ENCODE assay signal across 29 mouse cellular contexts in genomic region chr17:47464248-47464965, GRCm38 (mm10). TPM values are rescaled to one million over a fixed set of nuclear protein-coding genes. Genes with fewer than 3 reads are reported as not detected.
DNase-seq lines count a peak whose midpoint lies in the region; ATAC-seq and TF ChIP-seq lines count a peak whose summit lies in the region.
"Had no signal": no experiment of that assay in that cellular context is flagged by ENCODE, and none has a peak within 500 bp of the region (broad histone marks: within the 10 kb centered on the region; RNA-seq: fewer than 3 reads in every experiment).

No protein-coding gene starts in this region.

- TF ChIP-seq EP300 in liver, embryonic 14.5 days (IDR thresholded peaks at IDR 0.05; ENCODE audit: low read depth) = no peak

- H3K4me2 ChIP-seq in liver, embryonic 14.5 days (ENCODE audit: low read depth) = peak overlapping the region; percentile 15; the same call in 1 of the 2 replicates
- no peak overlapping the region for H3K4me2 ChIP-seq in forebrain, embryonic 11.5 days (ENCODE audit: low read depth, low read length, severe bottlenecking)
- H3K4me2 ChIP-seq: embryonic facial prominence, embryonic 15.5 days; forebrain, embryonic 15.5 days; heart, embryonic 12.5 days; hindbrain, embryonic 12.5 days; limb, embryonic 12.5 days; lung, embryonic 15.5 days; neural tube, embryonic 12.5 days had no signal

- no peak for DNase-seq in heart, embryonic 10.5 days (ENCODE audit: low spot score)
- no peak for DNase-seq in heart, postnatal 4 days
- DNase-seq in liver, adult 2 months (ENCODE audit: extremely low read depth, low read depth, low spot score) = peak; percentile 97
- no peak for DNase-seq in liver
- DNase-seq in liver, embryonic 14.5 days (ENCODE audit: low read depth in 3 of 3, low spot score in 3 of 3) = no peak
- no peak for DNase-seq in forebrain, embryonic 11.5 days (ENCODE audit: low spot score)
- DNase-seq in layer of hippocampus, adult 11-12 months (ENCODE audit: low spot score) = no peak
- DNase-seq in ovary, postnatal 36 days (ENCODE audit: low spot score) = no peak
- DNase-seq: adrenal gland, postnatal 25 days; cerebellum, adult 9-10 months; heart, postnatal 10 days; kidney, postnatal 14 days; lung, postnatal 36 days; midbrain, embryonic 14.5 days; retina, postnatal 1 day; right cerebral cortex, postnatal 25 days; thymus, postnatal 36 days had no signal

- no peak overlapping the region for H3K4me3 ChIP-seq in heart, embryonic 10.5 days
- 0 out of 2 replicates have a peak overlapping the region, but pooled peaks have one; percentile 4 for H3K4me3 ChIP-seq in liver, adult 2 months (ENCODE audit: insufficient read depth, low read depth, low read length)
- no peak overlapping the region for H3K4me3 ChIP-seq in liver, embryonic 14.5 days (ENCODE audit: insufficient read depth in 1 of 2, low read depth in 2 of 2, low read length in 2 of 2)
- no peak overlapping the region for H3K4me3 ChIP-seq in forebrain, embryonic 11.5 days (ENCODE audit: low read depth, low read length)
- H3K4me3 ChIP-seq: embryonic facial prominence, embryonic 15.5 days; forebrain, embryonic 15.5 days; heart, embryonic 12.5 days; hindbrain, embryonic 12.5 days; limb, embryonic 12.5 days; lung, embryonic 15.5 days; megakaryocyte, embryonic 14.5 days; neural tube, embryonic 12.5 days had no signal

- TF ChIP-seq POLR2A in liver, adult 2 months (IDR thresholded peaks at IDR 0.05; ENCODE audit: extremely low read depth, insufficient read depth, low read length) = no peak

- H3K36me3 ChIP-seq in heart, embryonic 10.5 days = peaks cover 10% of the 10 kb centered on the region
- H3K36me3 ChIP-seq in liver, adult 2 months (ENCODE audit: control insufficient read depth, insufficient read depth, low read length) = no peaks in the 10 kb centered on the region
- H3K36me3 ChIP-seq in liver, embryonic 14.5 days (replicated peaks; ENCODE audit: control insufficient read depth, insufficient read depth, low read depth) = no peaks in the 10 kb centered on the region
- H3K36me3 ChIP-seq in forebrain, embryonic 11.5 days (ENCODE audit: control insufficient read depth, insufficient read depth, low read length) = no peaks in the 10 kb centered on the region
- H3K36me3 ChIP-seq: embryonic facial prominence, embryonic 15.5 days; forebrain, embryonic 15.5 days; heart, embryonic 12.5 days; hindbrain, embryonic 12.5 days; limb, embryonic 12.5 days; lung, embryonic 15.5 days; neural tube, embryonic 12.5 days had no signal

- no peaks in the 10 kb centered on the region for H3K9me3 ChIP-seq in heart, embryonic 10.5 days
- no peaks in the 10 kb centered on the region for H3K9me3 ChIP-seq in liver, embryonic 14.5 days (ENCODE audit: control insufficient read depth, low read length)
- H3K9me3 ChIP-seq in forebrain, embryonic 11.5 days (ENCODE audit: control insufficient read depth, low read length) = no peaks in the 10 kb centered on the region; the same call in 1 of the 2 replicates
- H3K9me3 ChIP-seq: embryonic facial prominence, embryonic 15.5 days; forebrain, embryonic 15.5 days; heart, embryonic 12.5 days; hindbrain, embryonic 12.5 days; limb, embryonic 12.5 days; lung, embryonic 15.5 days; neural tube, embryonic 12.5 days had no signal

- peaks cover 19% of the 10 kb centered on the region; the same call in 1 of the 2 replicates for H3K79me2 ChIP-seq in liver, adult 2 months (ENCODE audit: control insufficient read depth, insufficient read depth, low read length)

- H3K27me3 ChIP-seq in heart, embryonic 10.5 days (ENCODE audit: insufficient read depth, poor library complexity, severe bottlenecking) = peaks cover 66% of the 10 kb centered on the region
- H3K27me3 ChIP-seq in liver, adult 2 months (ENCODE audit: control insufficient read depth, insufficient read depth, low read length) = no peaks in the 10 kb centered on the region
- peaks cover 7% of the 10 kb centered on the region for H3K27me3 ChIP-seq in liver, embryonic 14.5 days (ENCODE audit: control insufficient read depth, insufficient read depth, low read length)
- H3K27me3 ChIP-seq in forebrain, embryonic 11.5 days (ENCODE audit: control insufficient read depth, insufficient read depth, low read length) = peaks cover 26% of the 10 kb centered on the region

- ATAC-seq in liver, embryonic 14.5 days (ENCODE audit: insufficient read depth) = peak; percentile 61; the same call in 1 of the 2 replicates
- no peak for ATAC-seq in forebrain, embryonic 11.5 days (replicated peaks; ENCODE audit: low FRiP score)
- ATAC-seq: forebrain, embryonic 15.5 days had no signal

- H3K9ac ChIP-seq in liver, adult 2 months (ENCODE audit: low read depth, low read length) = peak overlapping the region; percentile 68
- H3K9ac ChIP-seq in liver, embryonic 14.5 days (replicated peaks) = no peak overlapping the region
- H3K9ac ChIP-seq in forebrain, embryonic 11.5 days (ENCODE audit: low read length) = no peak overlapping the region
- H3K9ac ChIP-seq: embryonic facial prominence, embryonic 15.5 days; forebrain, embryonic 15.5 days; heart, embryonic 12.5 days; hindbrain, embryonic 12.5 days; limb, embryonic 12.5 days; lung, embryonic 15.5 days; neural tube, embryonic 12.5 days had no signal

- H3K27ac ChIP-seq in heart, embryonic 10.5 days = 0 out of 2 replicates have a peak overlapping the region, but pooled peaks have one; percentile 4
- peak overlapping the region; percentile 98 for H3K27ac ChIP-seq in liver, adult 2 months (replicated peaks; ENCODE audit: insufficient read depth, low read depth, low read length)
- H3K27ac ChIP-seq in liver, embryonic 14.5 days = no peak overlapping the region
- H3K27ac ChIP-seq in forebrain, embryonic 11.5 days (ENCODE audit: low read depth, low read length) = no peak overlapping the region
- H3K27ac ChIP-seq: embryonic facial prominence, embryonic 15.5 days; forebrain, embryonic 15.5 days; hindbrain, embryonic 12.5 days; limb, embryonic 12.5 days; lung, embryonic 15.5 days; neural tube, embryonic 12.5 days had no signal

- WGBS in heart, embryonic 10.5 days = 40% methylated on average over 12 of the region's 12 CpGs
- 17% methylated on average over 12 of the region's 12 CpGs for WGBS in liver, adult 2 months
- WGBS in liver, embryonic 14.5 days (ENCODE audit: insufficient replicate concordance) = 55% methylated on average over 12 of the region's 12 CpGs
- 46% methylated on average over 12 of the region's 12 CpGs for WGBS in forebrain, embryonic 11.5 days

- TF ChIP-seq CTCF in liver, adult 2 months (IDR thresholded peaks at IDR 0.05; ENCODE audit: low read depth, low read length) = no peak
- TF ChIP-seq CTCF in liver, embryonic 14.5 days (IDR thresholded peaks at IDR 0.05; ENCODE audit: low read depth) = no peak

- H3K4me1 ChIP-seq in heart, embryonic 10.5 days = peaks cover 85% of the 10 kb centered on the region
- peaks cover 40% of the 10 kb centered on the region for H3K4me1 ChIP-seq in liver, adult 2 months (ENCODE audit: control insufficient read depth, insufficient read depth, low read length)
- peaks cover 0 to 14% of the 10 kb centered on the region in 2 experiments; a peak in 2 of 4 replicates for H3K4me1 ChIP-seq in liver, embryonic 14.5 days (replicated peaks; ENCODE audit: control insufficient read depth in 2 of 2, insufficient read depth in 2 of 2, low read length in 1 of 2)
- no peaks in the 10 kb centered on the region for H3K4me1 ChIP-seq in forebrain, embryonic 11.5 days (replicated peaks; ENCODE audit: control insufficient read depth, insufficient read depth, low read length)
- H3K4me1 ChIP-seq: forebrain, embryonic 15.5 days had no signal

RNA-seq across cellular contexts. Expression of gene 1700001C19Rik, which starts 27.2 kb away (rescaled TPM):
- 0.63 and 1.3 TPM in 2 replicates for polyA plus RNA-seq in heart, embryonic 10.5 days (2016; fragmentation: Nextera tagmentation; extraction: Ambion mirVana)
- total RNA-seq in heart, postnatal 4 days (2021) = under 1 TPM; 0.32 to 0.45 TPM
- 12.2 and 16.2 TPM in 2 replicates for total RNA-seq in liver, adult 2 months (2014; rRNA removed)
- 11.7 and 12.2 TPM in 2 replicates for polyA plus RNA-seq in liver, adult 2 months (2012; rRNA removed)
- 0.89 and 0.93 TPM in 2 replicates for polyA plus RNA-seq in liver, embryonic 14.5 days (2012; rRNA removed)
- 1.1 and 1.2 TPM in 2 replicates for polyA plus RNA-seq in liver, embryonic 14.5 days (2014; fragmentation: Nextera tagmentation; extraction: Ambion mirVana)
- polyA plus RNA-seq in forebrain, embryonic 11.5 days (2014; fragmentation: Nextera tagmentation; extraction: Ambion mirVana) = 0.40 TPM in 1 of 2 replicates, not detected in the other
- total RNA-seq: adrenal gland, postnatal 25 days; common myeloid progenitor, adult 5-6 weeks; gastrocnemius, adult 8-10 months; heart, postnatal 10 days; left cerebral cortex, postnatal 14 days had no signal
- polyA plus RNA-seq: spleen, adult 2 months had no signal

RNA-seq across cellular contexts. Expression of gene AI661453, which starts 28.0 kb away (rescaled TPM):
- 0.99 and 1.1 TPM in 2 replicates for polyA plus RNA-seq in heart, embryonic 10.5 days (2016; fragmentation: Nextera tagmentation; extraction: Ambion mirVana)
- 1 to 10 TPM; 2.2 to 3.5 TPM for total RNA-seq in heart, postnatal 4 days (2021)
- 2.4 and 6.2 TPM in 2 replicates for total RNA-seq in liver, adult 2 months (2014; rRNA removed)
- polyA plus RNA-seq in liver, adult 2 months (2012; rRNA removed) = 5.7 and 6.3 TPM in 2 replicates
- 0.44 and 0.56 TPM in 2 replicates for polyA plus RNA-seq in liver, embryonic 14.5 days (2012; rRNA removed)
- polyA plus RNA-seq in liver, embryonic 14.5 days (2014; fragmentation: Nextera tagmentation; extraction: Ambion mirVana) = 0.42 and 0.56 TPM in 2 replicates
- 0.27 and 0.31 TPM in 2 replicates for polyA plus RNA-seq in forebrain, embryonic 11.5 days (2014; fragmentation: Nextera tagmentation; extraction: Ambion mirVana)

RNA-seq across cellular contexts. Expression of gene Taf8, which starts 37.7 kb away (rescaled TPM):
- 23.0 and 28.5 TPM in 2 replicates for polyA plus RNA-seq in heart, embryonic 10.5 days (2016; fragmentation: Nextera tagmentation; extraction: Ambion mirVana)
- total RNA-seq in heart, postnatal 4 days (2021) = 10 to 100 TPM; 13.7 to 14.6 TPM
- 8.2 and 8.7 TPM in 2 replicates for total RNA-seq in liver, adult 2 months (2014; rRNA removed)
- polyA plus RNA-seq in liver, adult 2 months (2012; rRNA removed) = 7.8 and 9.6 TPM in 2 replicates
- 13.8 and 15.5 TPM in 2 replicates for polyA plus RNA-seq in liver, embryonic 14.5 days (2012; rRNA removed)
- 10.4 and 11.8 TPM in 2 replicates for polyA plus RNA-seq in liver, embryonic 14.5 days (2014; fragmentation: Nextera tagmentation; extraction: Ambion mirVana)
- 29.6 and 32.2 TPM in 2 replicates for polyA plus RNA-seq in forebrain, embryonic 11.5 days (2014; fragmentation: Nextera tagmentation; extraction: Ambion mirVana)

RNA-seq across cellular contexts. Expression of gene Ccnd3, which starts 40.4 kb away (rescaled TPM):
- polyA plus RNA-seq in heart, embryonic 10.5 days (2016; fragmentation: Nextera tagmentation; extraction: Ambion mirVana) = 552 and 644 TPM in 2 replicates
- total RNA-seq in heart, postnatal 4 days (2021) = 100 to 1,000 TPM; 170 to 175 TPM
- 16.8 and 23.4 TPM in 2 replicates for total RNA-seq in liver, adult 2 months (2014; rRNA removed)
- polyA plus RNA-seq in liver, adult 2 months (2012; rRNA removed) = 39.1 and 41.8 TPM in 2 replicates
- 195 and 227 TPM in 2 replicates for polyA plus RNA-seq in liver, embryonic 14.5 days (2012; rRNA removed)
- polyA plus RNA-seq in liver, embryonic 14.5 days (2014; fragmentation: Nextera tagmentation; extraction: Ambion mirVana) = 379 and 451 TPM in 2 replicates
- polyA plus RNA-seq in forebrain, embryonic 11.5 days (2014; fragmentation: Nextera tagmentation; extraction: Ambion mirVana) = 253 and 286 TPM in 2 replicates

Comparison
In these comparisons a context has a peak if more than half of its experiments do, and no peak if none do; other contexts are left out.
1. H3K27ac ChIP-seq: peak in heart, embryonic 10.5 days (single experiment) and liver, adult 2 months (single experiment); none in liver, embryonic 14.5 days (single experiment) and forebrain, embryonic 11.5 days (single experiment).